Mouse (Mus musculus) urinary bladder, adult 18-20 months (tissue): Measurements from ENCODE around the gene Rnase2b.
A peak's percentile ranks its signal among the peaks of the same experiment; 100 is the strongest.
"Not testable (repeated sequence)": the region's sequence is repeated elsewhere in the genome, so short reads cannot be mapped to it uniquely, and the experiment has no call there.

Source experiments
- DNase-seq, 2 experiments: peaks; one replicate each; pipeline ENCODE4 v3.0.0; 2022; ENCODE audit warnings: low spot score in 2 of 2, mixed read lengths in 2 of 2

Gene Rnase2b

DNA sequence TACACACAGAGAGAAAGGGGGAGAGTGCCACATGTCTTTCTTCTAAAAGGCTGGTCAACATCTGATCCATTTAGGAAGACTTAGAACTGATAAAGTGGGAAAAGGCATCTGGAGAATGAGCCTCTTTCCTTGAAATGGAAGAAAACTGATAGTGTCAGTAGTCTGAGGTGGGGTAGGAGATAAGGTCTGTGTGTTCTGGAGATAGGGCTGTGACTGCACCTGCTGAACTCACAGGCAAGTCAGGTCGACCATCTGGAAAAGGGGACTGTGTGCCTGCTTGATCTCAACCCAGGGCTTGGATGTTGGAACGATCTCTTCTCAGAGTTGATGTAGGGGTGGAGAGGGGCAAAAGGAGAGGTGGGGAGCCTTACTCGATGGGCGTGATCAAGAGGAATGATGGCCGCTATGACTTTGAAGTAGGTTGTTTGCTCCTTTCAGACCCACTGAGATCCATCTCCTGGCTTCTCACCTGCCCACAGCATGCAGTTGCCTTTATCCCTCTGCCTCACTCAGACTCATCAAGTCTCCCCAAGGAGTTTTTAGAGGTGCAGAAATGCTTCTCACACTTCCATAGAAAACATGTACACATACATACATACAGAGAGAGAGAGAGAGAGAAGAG lies 9.7 kb upstream of the Rnase2b start:
- DNase-seq, result no peak

DNA sequence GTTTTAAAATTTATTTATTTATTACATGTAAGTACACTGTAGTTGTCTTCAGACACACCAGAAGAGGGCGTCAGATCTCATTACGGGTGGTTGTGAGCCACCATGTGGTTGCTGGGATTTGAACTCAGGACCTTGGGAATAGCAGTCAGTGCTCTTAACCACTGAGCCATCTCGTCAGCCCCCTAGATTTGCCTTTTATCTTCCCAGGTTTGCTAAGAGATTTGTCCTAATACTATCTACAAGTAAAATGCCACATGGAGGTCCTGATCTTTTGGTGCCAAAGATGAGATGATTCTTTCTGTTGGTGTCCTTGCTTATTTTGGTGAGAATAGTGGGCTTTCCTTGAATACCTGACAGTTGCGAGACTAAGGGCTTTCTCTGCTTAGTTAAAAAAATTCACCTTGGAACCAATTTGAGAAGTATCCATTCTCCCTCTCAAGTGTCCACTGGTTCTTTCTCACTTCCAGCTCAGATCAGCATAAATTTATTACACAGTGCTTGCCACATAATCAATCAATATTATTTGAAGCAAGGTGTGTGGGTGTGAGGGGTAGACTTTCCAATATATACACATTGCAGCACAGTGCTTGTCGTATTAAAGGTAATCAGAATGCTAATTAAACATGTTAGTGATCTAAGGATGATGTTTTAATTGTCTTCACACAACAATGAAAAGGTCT lies 5.9 kb upstream of the Rnase2b start:
- DNase-seq, result no peak

DNA sequence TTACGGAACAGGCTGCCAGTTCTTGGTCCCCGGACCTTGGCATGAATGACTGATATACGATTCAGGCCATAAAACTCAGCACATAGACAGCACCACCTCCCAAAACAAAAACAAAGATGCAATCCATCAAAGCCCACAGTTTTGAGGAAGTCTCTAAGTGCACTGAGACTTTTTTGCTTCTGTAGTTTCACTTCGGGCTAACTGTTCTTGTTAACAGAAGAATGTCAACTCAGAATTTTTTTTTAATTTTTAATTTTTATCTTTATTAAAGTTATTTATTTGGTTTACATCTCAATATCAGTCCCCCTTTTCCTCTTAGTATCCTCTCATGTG lies 5.4 kb upstream of the Rnase2b start:
- DNase-seq, result no peak

DNA sequence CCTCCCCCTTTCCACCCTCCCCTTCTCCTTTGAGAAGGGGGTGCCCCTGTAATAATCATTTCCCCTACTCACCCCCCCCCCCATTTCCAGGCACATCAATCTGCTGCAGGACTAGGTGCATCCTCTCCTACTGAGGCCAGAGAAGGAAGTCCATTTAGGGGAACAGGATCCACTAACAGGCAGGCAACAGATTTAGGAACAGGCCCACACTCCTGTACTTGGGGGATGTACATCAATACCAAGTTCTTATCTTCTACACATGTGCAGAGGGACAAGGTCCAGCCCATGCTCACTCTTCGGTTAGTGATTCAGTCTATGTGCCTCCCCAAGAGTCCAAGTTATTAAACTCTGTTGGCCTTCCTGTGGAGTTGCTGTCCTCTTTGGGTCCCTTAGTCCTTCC lies 5.0 kb upstream of the Rnase2b start:
- DNase-seq, result no peak

DNA sequence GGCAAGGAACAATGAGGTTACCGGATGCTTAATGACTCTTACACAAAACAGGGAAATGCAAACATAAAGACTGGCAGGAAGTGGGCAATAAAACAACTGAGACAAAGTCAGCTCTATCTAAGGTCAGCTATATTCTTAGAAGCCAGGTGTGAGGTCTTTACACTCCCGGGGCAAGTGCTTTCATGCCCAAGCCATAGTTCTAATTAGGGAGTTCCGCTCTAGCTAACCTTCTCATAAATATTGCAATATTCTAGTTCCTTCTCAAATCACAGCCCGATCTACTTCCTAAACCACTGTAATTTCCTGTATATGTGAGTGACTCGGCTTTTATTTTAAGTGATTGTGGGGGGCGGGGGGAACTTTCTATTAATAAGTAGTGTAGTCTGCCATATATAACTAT lies 1.3 kb downstream of the Rnase2b start:
- not testable (repeated sequence) for DNase-seq

DNA sequence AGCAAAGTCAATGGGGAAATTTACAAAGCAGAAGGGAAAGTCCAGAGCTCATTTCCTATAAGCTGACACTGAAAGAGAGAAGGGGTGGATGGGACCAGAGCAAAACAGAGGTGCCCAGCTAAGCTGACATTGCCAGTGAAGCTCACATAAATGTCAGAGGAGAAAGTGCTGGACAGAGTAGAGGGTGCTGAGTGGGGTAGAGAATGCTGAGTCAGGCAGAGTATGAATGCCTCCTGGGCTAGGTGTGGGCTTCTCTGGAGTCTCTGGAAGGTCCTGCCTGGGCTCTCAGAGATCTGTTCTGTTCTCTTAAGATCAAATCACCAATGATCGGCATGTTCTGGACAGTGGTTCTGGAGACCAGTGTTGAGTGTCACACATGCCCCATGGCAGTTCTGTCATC lies 3.4 kb downstream of the Rnase2b start:
- no peak for DNase-seq

DNA sequence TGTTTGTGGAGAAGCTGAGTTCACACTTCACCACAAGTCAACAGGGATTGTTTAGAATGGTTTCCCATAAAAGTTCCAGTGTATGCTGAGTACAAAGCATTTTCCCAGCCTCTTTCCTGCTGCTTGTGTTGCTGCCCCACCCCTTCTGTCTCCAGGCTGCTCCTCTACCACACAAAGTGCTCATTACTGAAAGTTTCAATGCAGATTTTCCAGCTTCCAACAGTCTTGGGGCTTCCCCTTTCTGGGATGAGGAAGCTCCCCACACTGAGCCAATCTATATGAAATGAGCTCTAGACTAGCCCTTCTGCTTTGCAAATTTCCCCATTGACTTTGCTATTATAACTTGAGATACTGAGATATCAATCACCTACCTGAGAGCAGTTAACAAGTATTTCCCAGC lies 4.0 kb downstream of the Rnase2b start:
- DNase-seq, result no peak

DNA sequence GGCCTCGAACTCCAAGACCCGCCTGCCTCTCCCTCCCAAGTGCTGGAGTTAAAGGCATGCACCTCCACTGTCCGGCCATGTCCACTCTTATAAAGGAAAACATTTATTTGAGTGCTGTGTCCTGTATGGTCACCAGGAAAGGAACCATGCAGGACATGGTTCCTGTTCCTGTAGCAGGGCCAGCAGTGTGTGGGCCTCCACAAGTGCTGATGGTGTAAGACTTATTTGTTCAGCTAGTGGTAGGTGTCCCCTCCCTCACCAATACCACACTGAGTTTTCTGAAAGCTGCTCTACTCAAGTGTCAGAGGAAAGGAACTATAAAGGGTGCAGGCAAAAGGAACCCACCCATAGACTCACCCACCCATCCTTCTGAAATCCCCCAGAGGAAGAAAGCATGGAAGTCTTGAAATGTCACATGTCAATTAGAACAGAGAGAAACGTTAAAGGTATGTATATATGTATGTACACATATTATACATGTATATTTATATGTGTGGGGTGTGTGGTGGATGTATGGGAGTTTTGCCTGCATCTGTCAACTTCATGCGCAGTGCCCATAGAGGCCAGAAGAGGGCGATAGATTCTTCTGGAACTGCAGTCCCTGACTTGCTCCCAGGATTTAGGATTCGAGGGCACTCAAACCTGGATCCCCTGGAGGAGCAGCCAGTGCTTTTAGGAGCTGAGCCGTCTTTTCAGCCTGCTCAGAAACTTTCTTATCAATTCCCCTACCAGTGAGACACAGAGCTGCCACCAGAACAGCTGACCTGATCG lies 10.2 kb downstream of the Rnase2b start:
- DNase-seq, result not testable (repeated sequence)

DNA sequence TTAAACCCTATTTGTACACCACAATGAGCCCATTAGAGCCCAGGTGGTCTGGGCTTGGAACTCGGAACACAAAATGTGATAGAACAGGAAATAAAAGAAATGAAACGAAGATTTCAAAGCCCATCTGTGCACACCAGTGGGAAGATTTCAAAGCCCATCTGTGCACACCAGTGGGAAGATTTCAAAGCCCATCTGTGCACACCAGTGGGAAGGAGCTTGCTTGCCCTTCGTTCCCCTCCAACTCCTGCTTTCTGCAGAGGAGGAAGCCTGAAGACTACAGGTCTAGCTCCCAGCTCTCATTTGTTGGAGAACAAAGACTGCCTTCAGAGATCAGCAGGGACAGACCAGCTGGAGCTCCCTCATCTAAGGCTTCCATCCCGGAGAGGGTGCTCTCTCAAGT lies 10.9 kb downstream of the Rnase2b start:
- peak in 1 of 2 experiments; percentile 12 for DNase-seq

DNA sequence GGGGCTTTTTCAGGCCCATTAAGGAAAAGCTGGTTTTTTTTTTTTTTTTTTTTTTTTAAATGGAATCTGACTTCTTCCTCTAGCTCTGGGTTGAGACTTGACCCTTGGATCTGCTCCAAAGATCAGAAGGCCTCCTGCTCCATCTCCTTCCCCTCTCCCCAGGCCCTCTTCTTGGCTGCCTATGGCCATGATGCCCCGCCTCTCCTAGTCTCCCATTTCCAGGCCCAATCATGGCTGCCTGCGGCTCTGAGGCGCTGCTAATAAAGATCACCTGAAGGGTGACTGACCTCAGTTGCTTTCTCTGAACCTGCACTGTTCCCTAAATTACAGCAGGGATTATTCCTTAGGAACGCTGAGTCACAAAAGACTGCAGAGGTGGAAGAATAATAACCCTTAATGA lies 11.8 kb downstream of the Rnase2b start:
- DNase-seq, result no peak

DNA sequence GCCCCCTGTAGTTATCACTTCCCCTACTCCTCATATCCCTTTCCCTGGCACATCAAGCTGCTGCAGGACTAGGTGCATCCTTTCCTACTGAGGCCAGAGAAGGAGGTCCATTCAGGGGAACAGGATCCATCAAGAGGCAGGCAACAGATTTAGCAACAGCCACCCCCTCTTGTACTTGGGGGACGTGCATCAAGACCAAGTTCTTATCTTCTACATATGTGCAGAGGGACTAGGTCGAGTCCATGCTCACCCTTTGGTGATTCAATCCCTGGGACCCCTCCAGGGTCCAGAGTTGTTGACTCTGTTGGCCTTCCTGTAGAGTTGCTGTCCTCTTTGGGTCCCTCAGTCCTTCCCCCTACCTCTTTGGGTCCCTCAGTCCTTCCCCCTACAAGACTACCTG lies 19.0 kb downstream of the Rnase2b start:
- DNase-seq, result not testable (repeated sequence)

DNA sequence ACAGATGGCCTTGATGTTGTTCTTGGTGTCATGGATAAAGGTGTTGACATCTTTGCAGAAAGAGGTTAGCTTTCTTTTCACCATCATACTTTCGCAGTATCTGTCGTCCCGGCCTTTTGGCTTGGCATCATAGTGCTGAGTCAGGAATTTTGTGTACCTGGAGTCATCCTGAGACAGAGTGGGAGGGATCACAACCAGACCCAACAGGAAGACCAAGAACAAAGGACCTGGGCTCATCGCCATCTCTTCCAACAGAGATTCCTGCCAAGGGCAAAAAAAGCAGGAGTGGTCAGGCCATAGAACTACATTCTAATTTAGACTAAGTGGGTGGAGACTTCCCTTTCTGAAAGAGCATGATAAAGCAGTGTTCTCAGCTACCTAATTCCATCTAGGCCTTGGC lies 33.6 kb downstream of the Rnase2b start:
- DNase-seq, result no peak

DNA sequence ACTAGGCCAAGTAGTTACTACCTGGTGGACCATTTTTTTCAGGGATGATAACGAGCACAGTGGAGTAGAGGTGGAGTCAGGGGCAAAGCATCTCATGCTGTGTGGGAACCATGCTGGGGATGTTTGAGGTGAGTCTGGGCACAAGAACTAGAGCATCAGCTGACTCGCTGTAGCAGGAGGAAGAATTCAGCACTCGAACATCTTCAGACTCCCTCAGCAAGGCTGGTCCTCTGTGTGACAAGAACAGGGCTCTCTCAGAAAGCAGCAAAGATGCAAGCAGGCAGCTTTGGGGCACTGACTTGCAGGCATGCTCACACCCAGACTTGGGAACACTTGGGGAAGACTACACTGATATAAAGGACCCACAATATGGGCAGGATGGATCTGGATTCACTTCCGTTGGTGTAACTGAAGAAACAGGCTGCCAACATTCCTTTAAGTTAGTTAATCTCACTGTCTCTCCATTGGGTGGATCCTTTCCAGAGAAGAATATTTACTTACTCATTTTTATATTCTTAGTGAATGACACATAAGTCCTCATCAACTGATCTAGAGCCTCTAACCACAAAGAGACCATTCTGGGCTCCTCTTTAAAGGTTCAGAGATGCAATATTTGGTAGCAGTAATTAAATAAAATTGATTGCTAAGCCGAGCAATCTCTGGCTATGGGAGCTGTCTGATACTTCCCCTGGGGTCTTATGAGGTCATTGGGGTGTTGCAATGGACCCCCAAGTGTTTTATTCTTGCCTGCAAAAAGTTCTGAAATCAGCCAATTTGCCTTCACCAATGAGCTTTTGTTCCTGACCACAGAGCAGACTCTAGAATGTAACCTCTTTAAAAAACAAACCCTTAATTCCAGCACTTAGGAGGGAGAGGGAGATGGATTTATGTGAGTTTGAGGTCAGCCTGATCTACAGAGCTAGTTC lies 37.3 kb downstream of the Rnase2b start, which contains the start of gene Ang2:
Gene Ang2 (minus strand): TSS at position 51 of the 926 bp plus-strand sequence.
- DNase-seq, result no peak

DNA sequence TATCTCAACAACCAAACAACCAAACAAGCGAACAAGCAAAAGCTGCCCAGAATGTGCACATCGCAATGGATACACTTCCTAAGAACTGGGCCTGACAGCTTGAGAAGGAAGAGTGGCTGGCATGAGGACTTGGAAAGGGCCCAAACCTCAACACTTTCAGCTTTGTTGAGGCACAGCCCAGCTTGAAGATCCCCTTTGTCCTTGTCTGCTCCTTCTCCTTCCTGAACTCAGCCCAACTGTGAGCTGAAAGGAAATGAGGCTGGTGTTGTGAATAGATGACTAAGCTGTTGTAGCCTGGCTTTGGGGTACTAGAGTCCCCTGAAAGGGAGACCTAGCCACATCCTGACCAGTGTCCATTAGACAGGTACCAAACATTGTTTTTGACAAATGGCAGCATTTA lies 38.0 kb downstream of the Rnase2b start:
- DNase-seq, result no peak

DNA sequence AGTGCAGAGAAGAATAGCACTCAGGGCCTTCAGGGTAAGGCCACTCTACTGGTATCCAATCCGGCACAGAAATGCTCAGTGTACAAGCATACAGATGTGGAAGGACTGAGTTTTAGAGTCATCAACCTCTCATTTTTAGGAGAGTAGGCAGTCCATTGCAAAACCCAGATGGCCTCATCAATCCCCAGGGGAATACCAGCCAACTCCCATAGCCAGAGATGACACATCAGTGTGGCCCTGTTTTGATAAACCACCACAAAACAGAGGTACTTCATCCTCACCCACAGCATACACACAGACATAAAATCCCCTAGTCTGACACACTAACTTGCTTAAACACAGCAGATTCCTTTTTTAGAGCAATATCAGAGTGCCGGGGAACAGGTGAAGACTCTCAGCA lies 38.4 kb downstream of the Rnase2b start:
- DNase-seq, result no peak

DNA sequence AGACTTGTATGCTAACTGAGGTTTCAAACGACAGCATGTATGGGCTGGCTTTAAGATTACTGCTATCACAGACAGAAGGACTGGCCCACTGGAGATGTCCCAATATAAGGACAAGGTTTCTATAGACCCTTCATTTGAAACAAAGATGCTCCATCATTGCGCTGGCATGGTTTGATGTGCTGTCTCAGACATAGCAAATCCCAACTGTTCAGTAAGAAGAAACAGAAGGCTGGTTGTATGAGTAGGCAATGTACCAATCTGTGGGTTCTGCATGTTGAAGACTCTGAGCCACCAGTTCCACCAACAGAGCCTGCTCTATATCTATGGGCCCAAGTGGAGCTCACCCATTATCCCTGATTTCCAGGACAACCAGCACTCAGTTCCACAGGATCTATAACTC lies 41.1 kb downstream of the Rnase2b start, which contains the start of gene Ear14:
Gene Ear14 (plus strand): TSS at position 277 of the 400 bp plus-strand sequence.
- DNase-seq, result no peak
